Mouse (Mus musculus): Measurements from ENCODE around the gene Hdac4. TPM values are rescaled to one million over a fixed set of nuclear protein-coding genes. Genes with fewer than 3 reads are reported as not detected.

Gene Hdac4
- polyA plus RNA-seq, 1 experiment from 2014 or later = 23.9 TPM

DNA sequence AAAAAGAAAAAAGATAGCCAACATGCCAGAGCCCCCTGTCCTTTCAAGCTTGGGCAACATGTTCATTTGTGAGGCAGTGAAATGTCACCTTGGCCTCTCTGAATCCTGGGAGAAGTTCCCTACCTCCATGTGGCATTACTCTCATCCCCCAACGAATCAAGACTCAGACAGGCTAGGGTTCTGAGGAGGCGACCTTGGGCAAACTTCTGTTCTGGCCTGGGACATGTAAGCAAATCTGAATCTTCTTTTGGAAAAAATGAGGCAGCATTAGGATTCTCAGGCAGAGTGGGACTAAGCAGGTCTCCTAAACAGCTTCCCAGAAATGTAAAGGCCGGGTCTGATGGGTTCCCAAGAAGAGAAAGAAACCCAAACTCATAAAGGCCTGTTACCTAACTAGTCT is 202.8 kb downstream of the Hdac4 start:
- ATAC-seq (replicated peaks; ENCODE audit: insufficient number of reproducible peaks, low FRiP score, low TSS enrichment, low read depth) = no peak
- no peaks in the 10 kb centered on the region; the same call in none of the 2 replicates for H3K36me3 ChIP-seq (replicated peaks; ENCODE audit: control insufficient read depth, insufficient read depth, low read depth, low read length)

DNA sequence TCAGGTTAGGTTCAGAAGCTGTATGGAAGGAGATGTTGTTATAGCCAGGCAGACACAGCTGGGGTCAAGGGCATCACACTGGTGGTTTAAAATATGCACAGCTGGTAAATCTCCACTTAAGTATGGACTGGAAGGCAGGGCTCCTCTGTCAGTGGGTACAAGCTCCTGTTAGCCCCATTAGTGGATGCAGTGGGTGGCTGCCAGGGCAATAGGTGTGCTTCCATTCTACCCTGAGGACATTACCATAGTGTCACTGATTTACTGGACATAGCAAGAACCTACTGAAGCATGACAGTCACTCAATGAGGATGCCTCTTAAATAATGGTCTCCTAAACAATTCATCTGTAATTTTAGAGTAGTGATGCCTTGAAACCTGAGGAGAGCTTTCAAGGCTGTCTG is 203.9 kb downstream of the Hdac4 start:
- ATAC-seq (replicated peaks; ENCODE audit: insufficient number of reproducible peaks, low FRiP score, low TSS enrichment, low read depth) = no peak
- Histone ChIP-seq H3K9me3 (replicated peaks; ENCODE audit: control insufficient read depth, low read length) (no peaks in the 10 kb centered on the region), H3K9ac (replicated peaks; ENCODE audit: low read length) (no peak overlapping the region), H3K4me2 (ENCODE audit: low read depth, low read length) (no peak overlapping the region), H3K27ac (replicated peaks; ENCODE audit: low read depth, low read length) (no peak overlapping the region), H3K4me1 (ENCODE audit: control insufficient read depth, insufficient read depth, low read length) (no peaks in the 10 kb centered on the region), H3K27me3 (ENCODE audit: control insufficient read depth, insufficient read depth, low read length) (no peaks in the 10 kb centered on the region), H3K4me3 (ENCODE audit: low read depth, low read length) (no peak overlapping the region), H3K36me3 (replicated peaks; ENCODE audit: control insufficient read depth, insufficient read depth, low read depth, low read length) (no peaks in the 10 kb centered on the region; the same call in none of the 2 replicates)
- no peak for DNase-seq (ENCODE audit: low spot score)

More for the DNA sequence above, 202.8 kb downstream of the Hdac4 start:
- 76% methylated on average over 3 of the region's 3 CpGs for WGBS
- H3K4me2 ChIP-seq (ENCODE audit: low read depth, low read length) = no peak overlapping the region
- no peak overlapping the region for H3K4me3 ChIP-seq (ENCODE audit: low read depth, low read length)
- no peaks in the 10 kb centered on the region for H3K27me3 ChIP-seq (ENCODE audit: control insufficient read depth, insufficient read depth, low read length)
- no peaks in the 10 kb centered on the region for H3K9me3 ChIP-seq (replicated peaks; ENCODE audit: control insufficient read depth, low read length)
- no peaks in the 10 kb centered on the region for H3K4me1 ChIP-seq (ENCODE audit: control insufficient read depth, insufficient read depth, low read length)
- H3K27ac ChIP-seq (replicated peaks; ENCODE audit: low read depth, low read length) = no peak overlapping the region
- no peak for DNase-seq (ENCODE audit: low spot score)
- H3K9ac ChIP-seq (replicated peaks; ENCODE audit: low read length) = no peak overlapping the region

DNA sequence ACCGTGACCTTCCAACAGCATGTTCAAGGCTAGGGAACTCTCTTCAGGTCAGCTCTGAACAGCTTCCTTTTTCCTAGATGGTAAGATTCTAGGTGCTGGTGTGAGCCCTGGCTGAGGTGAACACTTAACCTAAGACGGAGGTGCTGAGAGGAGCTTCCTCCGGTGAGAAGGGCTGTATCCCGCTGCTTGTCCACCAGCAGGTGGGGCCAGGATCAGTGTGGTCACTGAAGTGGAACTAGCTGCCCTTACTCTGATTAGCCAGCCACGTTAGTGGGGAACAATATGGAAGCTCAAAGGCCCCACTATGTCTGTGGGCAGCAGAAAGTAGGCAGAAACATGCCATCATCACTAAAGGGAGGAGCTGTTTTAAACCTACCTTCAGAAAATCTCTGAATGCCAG is 204.6 kb downstream of the Hdac4 start:
- Histone ChIP-seq H3K27ac (replicated peaks; ENCODE audit: low read depth, low read length) (no peak overlapping the region), H3K9ac (replicated peaks; ENCODE audit: low read length) (no peak overlapping the region), H3K4me3 (ENCODE audit: low read depth, low read length) (no peak overlapping the region), H3K4me1 (ENCODE audit: control insufficient read depth, insufficient read depth, low read length) (no peaks in the 10 kb centered on the region), H3K36me3 (replicated peaks; ENCODE audit: control insufficient read depth, insufficient read depth, low read depth, low read length) (no peaks in the 10 kb centered on the region; the same call in none of the 2 replicates), H3K27me3 (ENCODE audit: control insufficient read depth, insufficient read depth, low read length) (no peaks in the 10 kb centered on the region), H3K4me2 (ENCODE audit: low read depth, low read length) (no peak overlapping the region), H3K9me3 (replicated peaks; ENCODE audit: control insufficient read depth, low read length) (no peaks in the 10 kb centered on the region)
- ATAC-seq (replicated peaks; ENCODE audit: insufficient number of reproducible peaks, low FRiP score, low TSS enrichment, low read depth) (no peak), DNase-seq (ENCODE audit: low spot score) (no peak)
- 81% methylated on average over 5 of the region's 5 CpGs for WGBS

DNA sequence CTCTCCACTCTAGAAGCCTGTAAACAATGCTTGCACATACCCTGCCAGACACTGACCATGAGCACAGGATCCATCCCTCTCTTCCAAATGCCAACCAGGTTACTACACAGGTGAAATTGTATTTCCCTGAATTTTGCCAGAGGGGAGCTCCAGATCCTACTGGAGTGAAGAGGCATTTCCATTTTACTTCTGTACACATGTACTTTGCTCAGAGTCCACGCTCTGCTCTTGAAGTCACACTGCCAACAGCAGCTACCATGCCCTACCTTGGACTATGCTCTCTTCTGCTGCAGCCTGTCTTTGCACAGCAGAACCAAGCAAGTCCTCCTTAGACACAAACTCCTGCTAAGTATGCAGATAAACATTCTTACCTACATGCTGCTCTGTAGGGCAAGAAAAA is 206.6 kb downstream of the Hdac4 start:
- peaks cover 3% of the 10 kb centered on the region; the same call in 1 of the 2 replicates for H3K36me3 ChIP-seq (replicated peaks; ENCODE audit: control insufficient read depth, insufficient read depth, low read depth, low read length)

DNA sequence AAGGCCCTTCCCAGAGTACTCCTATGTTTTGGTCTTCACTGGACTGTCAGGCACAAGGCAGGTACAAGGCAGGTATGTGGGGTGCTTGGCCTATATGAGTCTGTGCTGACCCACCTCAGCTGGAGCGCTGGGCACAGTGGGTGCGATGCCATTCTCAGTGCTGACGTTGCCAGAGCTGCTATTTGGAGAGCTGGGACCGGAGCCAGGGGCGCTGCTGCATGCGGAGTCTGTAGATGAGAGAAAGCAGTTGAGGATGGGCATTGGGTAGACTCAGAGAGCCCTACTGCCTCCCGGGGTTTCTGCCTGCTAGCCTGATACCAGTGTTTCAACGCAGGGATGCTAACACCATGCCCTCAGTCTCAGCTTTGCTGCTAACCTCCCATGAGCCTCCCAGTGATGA is 208.1 kb downstream of the Hdac4 start:
- no peaks in the 10 kb centered on the region for H3K9me3 ChIP-seq (replicated peaks; ENCODE audit: control insufficient read depth, low read length)
- H3K27me3 ChIP-seq (ENCODE audit: control insufficient read depth, insufficient read depth, low read length) = no peaks in the 10 kb centered on the region
- DNase-seq (ENCODE audit: low spot score) = no peak
- H3K27ac ChIP-seq (replicated peaks; ENCODE audit: low read depth, low read length) = no peak overlapping the region
- WGBS = 89% methylated on average over 8 of the region's 8 CpGs
- H3K4me1 ChIP-seq (ENCODE audit: control insufficient read depth, insufficient read depth, low read length) = no peaks in the 10 kb centered on the region
- H3K9ac ChIP-seq (replicated peaks; ENCODE audit: low read length) = no peak overlapping the region
- H3K4me2 ChIP-seq (ENCODE audit: low read depth, low read length) = no peak overlapping the region
- no peak overlapping the region for H3K4me3 ChIP-seq (ENCODE audit: low read depth, low read length)
- ATAC-seq (replicated peaks; ENCODE audit: insufficient number of reproducible peaks, low FRiP score, low TSS enrichment, low read depth) = no peak
- peaks cover 3% of the 10 kb centered on the region; the same call in 1 of the 2 replicates for H3K36me3 ChIP-seq (replicated peaks; ENCODE audit: control insufficient read depth, insufficient read depth, low read depth, low read length)

More for the DNA sequence above, 206.6 kb downstream of the Hdac4 start:
- Histone ChIP-seq H3K4me2 (ENCODE audit: low read depth, low read length) (no peak overlapping the region), H3K9ac (replicated peaks; ENCODE audit: low read length) (no peak overlapping the region), H3K4me3 (ENCODE audit: low read depth, low read length) (no peak overlapping the region), H3K4me1 (ENCODE audit: control insufficient read depth, insufficient read depth, low read length) (no peaks in the 10 kb centered on the region), H3K27me3 (ENCODE audit: control insufficient read depth, insufficient read depth, low read length) (no peaks in the 10 kb centered on the region), H3K9me3 (replicated peaks; ENCODE audit: control insufficient read depth, low read length) (no peaks in the 10 kb centered on the region), H3K27ac (replicated peaks; ENCODE audit: low read depth, low read length) (no peak overlapping the region)
- no peak for DNase-seq (ENCODE audit: low spot score)
- WGBS = 96% methylated on average over 1 of the region's 1 CpGs
- ATAC-seq (replicated peaks; ENCODE audit: insufficient number of reproducible peaks, low FRiP score, low TSS enrichment, low read depth) = no peak

DNA sequence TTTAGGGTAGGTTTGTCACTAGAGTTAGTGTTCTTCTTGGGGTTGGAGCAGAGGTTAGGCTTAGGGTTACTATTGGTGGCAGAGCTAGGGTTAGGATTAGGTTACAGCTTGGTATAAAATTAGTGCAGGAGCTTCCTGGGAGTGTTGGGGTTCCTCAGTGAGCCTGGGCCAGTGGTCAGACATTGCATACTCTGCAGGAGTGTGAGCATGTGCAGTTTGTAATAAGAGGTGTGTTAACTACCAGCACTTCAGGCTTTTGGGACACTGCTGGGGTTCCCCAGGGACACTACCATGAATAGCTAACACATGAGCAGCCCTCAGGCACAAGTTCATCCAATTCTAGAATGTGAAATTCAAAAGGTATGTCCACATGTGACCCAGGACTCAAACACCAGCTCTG is 209.7 kb downstream of the Hdac4 start:
- peaks cover 3% of the 10 kb centered on the region for H3K36me3 ChIP-seq (replicated peaks; ENCODE audit: control insufficient read depth, insufficient read depth, low read depth, low read length)
- ATAC-seq (replicated peaks; ENCODE audit: insufficient number of reproducible peaks, low FRiP score, low TSS enrichment, low read depth) = no peak

DNA sequence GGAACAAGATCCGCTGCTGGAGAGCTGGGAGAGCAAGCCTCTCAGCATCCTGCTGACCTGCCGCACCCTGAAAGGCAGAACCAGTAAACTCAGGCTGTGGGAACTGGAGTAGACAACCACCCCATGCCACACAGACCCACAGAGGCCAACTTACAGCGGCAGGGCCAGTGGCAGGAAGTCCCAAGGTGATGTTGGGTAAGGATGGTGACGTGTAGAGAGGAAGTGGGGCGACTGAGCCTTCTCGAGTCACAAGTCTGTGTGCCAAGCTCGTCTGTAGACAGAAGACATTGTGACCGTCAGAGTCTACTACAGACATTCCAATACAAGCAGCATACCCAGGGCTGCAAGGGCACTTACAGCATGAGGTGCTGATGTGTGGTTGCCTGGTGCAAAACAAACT is 211.0 kb downstream of the Hdac4 start:
- Histone ChIP-seq H3K9ac (replicated peaks; ENCODE audit: low read length) (no peak overlapping the region), H3K36me3 (replicated peaks; ENCODE audit: control insufficient read depth, insufficient read depth, low read depth, low read length) (peaks cover 3% of the 10 kb centered on the region), H3K9me3 (replicated peaks; ENCODE audit: control insufficient read depth, low read length) (no peaks in the 10 kb centered on the region), H3K4me1 (ENCODE audit: control insufficient read depth, insufficient read depth, low read length) (no peaks in the 10 kb centered on the region), H3K27ac (replicated peaks; ENCODE audit: low read depth, low read length) (no peak overlapping the region), H3K4me2 (ENCODE audit: low read depth, low read length) (no peak overlapping the region), H3K4me3 (ENCODE audit: low read depth, low read length) (no peak overlapping the region), H3K27me3 (ENCODE audit: control insufficient read depth, insufficient read depth, low read length) (no peaks in the 10 kb centered on the region)
- no peak for ATAC-seq (replicated peaks; ENCODE audit: insufficient number of reproducible peaks, low FRiP score, low TSS enrichment, low read depth)
- DNase-seq (ENCODE audit: low spot score) = no peak
- 87% methylated on average over 8 of the region's 8 CpGs for WGBS

More for the DNA sequence above, 209.7 kb downstream of the Hdac4 start:
- no peak overlapping the region for H3K27ac ChIP-seq (replicated peaks; ENCODE audit: low read depth, low read length)
- no peak overlapping the region for H3K4me2 ChIP-seq (ENCODE audit: low read depth, low read length)
- DNase-seq (ENCODE audit: low spot score) = no peak
- H3K4me1 ChIP-seq (ENCODE audit: control insufficient read depth, insufficient read depth, low read length) = no peaks in the 10 kb centered on the region
- H3K9ac ChIP-seq (replicated peaks; ENCODE audit: low read length) = no peak overlapping the region
- H3K27me3 ChIP-seq (ENCODE audit: control insufficient read depth, insufficient read depth, low read length) = no peaks in the 10 kb centered on the region
- no peak overlapping the region for H3K4me3 ChIP-seq (ENCODE audit: low read depth, low read length)
- no peaks in the 10 kb centered on the region for H3K9me3 ChIP-seq (replicated peaks; ENCODE audit: control insufficient read depth, low read length)

DNA sequence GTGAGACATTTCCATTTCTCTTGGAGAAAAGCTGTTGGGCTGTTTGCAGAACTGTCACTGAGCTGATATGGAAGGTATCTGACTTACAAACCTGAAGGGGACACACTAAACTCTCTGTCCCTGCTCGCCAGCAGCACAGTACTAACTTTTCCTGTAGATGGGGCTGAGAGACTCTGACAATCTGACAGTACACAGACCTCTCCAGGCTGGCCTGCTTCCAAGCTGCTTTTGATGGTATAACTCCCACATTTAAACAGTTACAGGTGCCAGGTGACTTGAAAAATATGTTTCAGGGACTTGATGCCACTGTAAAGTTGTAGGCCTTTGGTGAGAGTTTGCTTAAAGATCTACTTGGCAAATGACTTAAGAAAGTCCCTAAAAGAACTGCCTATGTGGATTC is 214.1 kb downstream of the Hdac4 start:
- WGBS = 67% methylated on average over 1 of the region's 1 CpGs
- no peaks in the 10 kb centered on the region for H3K27me3 ChIP-seq (ENCODE audit: control insufficient read depth, insufficient read depth, low read length)
- peaks cover 3% of the 10 kb centered on the region for H3K36me3 ChIP-seq (replicated peaks; ENCODE audit: control insufficient read depth, insufficient read depth, low read depth, low read length)

More for the DNA sequence above, 214.1 kb downstream of the Hdac4 start:
- no peak overlapping the region for H3K27ac ChIP-seq (replicated peaks; ENCODE audit: low read depth, low read length)
- ATAC-seq (replicated peaks; ENCODE audit: insufficient number of reproducible peaks, low FRiP score, low TSS enrichment, low read depth) (no peak), DNase-seq (ENCODE audit: low spot score) (no peak)
- no peak overlapping the region for H3K4me2 ChIP-seq (ENCODE audit: low read depth, low read length)
- H3K4me3 ChIP-seq (ENCODE audit: low read depth, low read length) = no peak overlapping the region
- H3K9me3 ChIP-seq (replicated peaks; ENCODE audit: control insufficient read depth, low read length) = no peaks in the 10 kb centered on the region
- no peak overlapping the region for H3K9ac ChIP-seq (replicated peaks; ENCODE audit: low read length)
- H3K4me1 ChIP-seq (ENCODE audit: control insufficient read depth, insufficient read depth, low read length) = no peaks in the 10 kb centered on the region

Data from embryonic facial prominence, embryonic 11.5 days (tissue).